Mouse (Mus musculus) left cerebral cortex, postnatal 25 days (tissue): ENCODE measurements around the gene Vill. TPM values are rescaled to one million over a fixed set of nuclear protein-coding genes. Genes with fewer than 3 reads are reported as not detected.

ENCODE experiments used
- DNase-seq, 2 experiments: peaks; one replicate each; pipeline ENCODE4 v3.0.0; 2022; ENCODE audit warnings: low spot score in 2 of 2, mixed read lengths in 1 of 2
- intact Hi-C: fragments of 180-260 bp; cut with DNase I; formaldehyde crosslinking; loops from one replicate; pipeline ENCODE4 v1.15.1; 2025
- total RNA-seq, 2 experiments: library from RNA; stranded (reverse); gene quantifications; 2 replicates each; pipeline ENCODE4 v1.2.3; 2021

Vill gene
- total RNA-seq, 2 experiments from 2014 or later: 3.3 to 6.0 TPM

GRCm38 (mm10) chr9:119070173-119070825, 17.7 kb downstream of the Vill start:
- intact Hi-C loops: no loop called here
- DNase-seq: no peak

- intact Hi-C loops: no loop called here
These were observed 19.2 kb downstream of the Vill start for GRCm38 (mm10) chr9:119071786-119072185.

GRCm38 (mm10) chr9:119073184-119073895, 20.8 kb downstream of the Vill start:
- DNase-seq: no peak
- intact Hi-C loops: no loop called here

More at GRCm38 (mm10) chr9:119071786-119072185, 19.2 kb downstream of the Vill start:
- no peak for DNase-seq

GRCm38 (mm10) chr9:119075685-119076084, 23.1 kb downstream of the Vill start:
- no peak for DNase-seq
- intact Hi-C loops: no loop called here

- intact Hi-C loops: no loop called here
- no peak for DNase-seq
These were observed 27.6 kb downstream of the Vill start for GRCm38 (mm10) chr9:119080040-119080675.

- intact Hi-C loops: no loop called here
- DNase-seq: no peak
These were observed 29.5 kb downstream of the Vill start for GRCm38 (mm10) chr9:119082039-119082438.

- DNase-seq: no peak
- intact Hi-C loops: no loop called here
These were observed 30.3 kb downstream of the Vill start for GRCm38 (mm10) chr9:119082656-119083430.

- intact Hi-C loops: no loop called here
- DNase-seq: no peak
These were observed 31.4 kb downstream of the Vill start for GRCm38 (mm10) chr9:119083966-119084365.

GRCm38 (mm10) chr9:119086451-119086850, 33.9 kb downstream of the Vill start:
- no peak for DNase-seq
- intact Hi-C loops: no loop called here

GRCm38 (mm10) chr9:119087309-119087708, 34.7 kb downstream of the Vill start:
- intact Hi-C loops: no loop called here
- no peak for DNase-seq

- DNase-seq: peak; percentile 66 to 79
- intact Hi-C loops: no loop called here
These were observed 35.7 kb downstream of the Vill start for GRCm38 (mm10) chr9:119088148-119088801.

- intact Hi-C loops: no loop called here
- no peak for DNase-seq
These were observed 36.9 kb downstream of the Vill start for GRCm38 (mm10) chr9:119089437-119089836.

- DNase-seq: no peak
- intact Hi-C loops: no loop called here
These were observed 37.9 kb downstream of the Vill start for GRCm38 (mm10) chr9:119090462-119090861.

- DNase-seq: no peak
- intact Hi-C loops: no loop called here
These were observed 39.2 kb downstream of the Vill start for GRCm38 (mm10) chr9:119091581-119092310.

GRCm38 (mm10) chr9:119092473-119093418, 40.2 kb downstream of the Vill start:
- DNase-seq: peak in 1 of 2 experiments; percentile 70
- intact Hi-C loops: no loop called here

GRCm38 (mm10) chr9:119093419-119094295, 41.1 kb downstream of the Vill start, which contains the start of gene Plcd1:
Gene Plcd1 (minus strand): TSS chr9:119093502.
- intact Hi-C loops: no loop called here
- peak; percentile 76 to 86 for DNase-seq
